Mouse (Mus musculus): Measurements from ENCODE around the gene Gm21972.

GRCm38 (mm10) chr1:86198276-86198675 is 64.8 kb downstream of the Gm21972 start:
- TF ChIP-seq CTCF (IDR thresholded peaks at IDR 0.05; ENCODE audit: low read depth) (no peak), EP300 (IDR thresholded peaks at IDR 0.05; ENCODE audit: low read depth) (no peak)
